Mouse (Mus musculus): ENCODE data around the gene Scin.

The Scin gene

DNA sequence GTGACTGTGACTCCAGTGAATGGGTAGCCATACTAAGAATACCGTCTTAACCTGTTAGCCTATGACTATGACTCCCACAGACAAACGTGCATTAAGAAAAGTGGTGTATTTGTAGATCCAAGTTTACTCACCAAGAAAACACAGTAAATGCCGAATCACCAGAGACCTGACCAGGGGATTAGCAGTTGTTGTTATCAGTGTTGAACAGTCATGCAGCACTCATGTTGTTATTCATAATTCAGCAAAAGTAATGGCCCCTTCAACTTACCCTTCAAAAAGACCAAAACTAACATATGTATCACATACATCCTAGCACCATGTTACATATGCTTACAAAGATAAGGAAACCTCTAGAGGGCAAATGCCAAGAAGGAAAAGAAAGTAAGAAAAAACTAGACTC is 106.6 kb downstream of the Scin start:
- DNase-seq (ENCODE audit: extremely low spot score, low spot score): no peak

DNA sequence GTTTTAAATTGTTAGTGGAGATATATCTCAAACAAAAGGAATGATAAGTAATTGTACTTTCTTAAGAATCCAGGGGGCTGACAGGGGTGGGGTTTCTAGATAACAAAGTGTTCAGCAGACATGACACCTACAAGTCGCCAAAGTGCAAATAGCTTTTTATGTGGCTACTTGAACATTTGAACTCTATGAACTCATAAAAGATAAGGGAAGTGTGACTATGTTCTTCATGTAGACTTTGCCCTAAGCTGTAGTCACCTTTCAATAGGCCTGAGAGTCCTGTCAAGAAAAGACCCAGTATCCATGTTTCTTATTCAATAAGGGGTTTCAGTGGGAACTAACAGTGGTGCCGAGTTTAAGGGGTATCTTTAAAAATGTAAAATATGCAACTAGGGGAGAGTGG is 110.1 kb downstream of the Scin start:
- no peak for DNase-seq (ENCODE audit: extremely low spot score, low spot score)

- no peak for DNase-seq (ENCODE audit: extremely low spot score, low spot score)
These were observed 110.9 kb downstream of the Scin start for GRCm38 (mm10) chr12:40023014-40023642.

DNA sequence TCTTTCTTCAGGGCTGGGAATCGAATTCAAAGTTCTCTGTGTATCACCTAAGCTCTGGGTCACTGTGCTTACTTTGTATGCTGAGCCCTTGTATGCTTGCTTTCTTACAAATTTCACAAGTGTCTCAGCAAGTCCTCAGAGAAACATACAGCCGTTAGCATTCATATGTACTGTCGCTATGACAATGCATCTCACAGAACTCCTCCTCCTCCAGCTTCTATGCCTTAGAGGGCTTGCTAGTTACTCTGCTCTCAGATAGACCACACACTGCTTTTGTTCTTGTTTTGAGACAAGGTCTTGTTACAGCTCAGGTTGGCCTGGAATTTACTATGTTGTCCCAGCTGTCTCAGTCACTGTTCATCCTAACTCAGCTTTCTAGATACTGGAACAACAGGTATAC is 111.7 kb downstream of the Scin start:
- no peak for DNase-seq (ENCODE audit: extremely low spot score, low spot score)

DNA sequence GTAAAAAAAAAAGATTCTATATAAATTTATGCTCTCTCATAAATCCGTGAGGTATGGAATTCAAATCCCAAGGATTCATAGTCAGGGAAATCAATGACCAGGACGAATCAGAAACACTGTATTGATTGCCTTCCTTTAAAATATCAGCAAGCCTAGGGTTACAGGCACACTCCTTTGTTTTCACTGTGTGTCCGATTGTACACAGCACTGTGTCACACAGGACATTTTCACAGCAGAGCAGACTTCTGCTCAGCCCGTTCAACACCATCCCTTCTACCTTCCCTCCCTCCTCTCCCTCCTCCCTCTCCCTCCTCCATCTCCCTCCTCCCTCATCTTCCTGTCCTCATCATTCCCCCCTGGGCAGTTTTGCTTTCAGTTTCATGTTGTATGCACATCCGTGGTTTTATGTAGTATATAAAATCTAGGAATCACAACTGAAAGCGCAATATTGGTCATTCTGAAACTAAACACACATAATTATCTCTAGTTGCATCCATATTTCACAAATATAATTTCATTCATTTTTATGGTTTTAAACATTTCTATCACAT is 116.0 kb downstream of the Scin start:
- no peak for DNase-seq (ENCODE audit: extremely low spot score, low spot score)

GRCm38 (mm10) chr12:40016648-40017460 is 117.2 kb downstream of the Scin start:
- DNase-seq (ENCODE audit: extremely low spot score, low spot score): peak; percentile 34

DNA sequence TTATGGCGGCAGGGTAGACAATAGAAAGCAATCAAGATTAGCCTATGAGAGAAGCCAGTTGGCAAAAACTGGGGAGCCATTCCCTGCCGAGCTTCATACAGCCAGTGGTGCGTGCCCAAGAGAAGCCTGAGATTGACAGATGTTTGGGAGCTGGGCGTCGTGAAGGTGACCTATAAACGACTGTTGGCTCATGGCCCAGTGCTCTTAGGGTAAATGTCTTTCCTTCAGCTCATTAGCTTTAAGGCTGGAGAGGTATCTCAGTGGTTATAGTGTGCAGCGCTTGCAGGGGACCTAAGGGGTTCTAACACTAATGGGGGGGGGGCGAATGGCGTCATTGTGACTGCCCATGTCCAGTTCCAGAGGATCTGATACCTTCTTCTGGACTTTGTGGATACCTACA is 118.0 kb downstream of the Scin start:
- DNase-seq (ENCODE audit: extremely low spot score, low spot score): no peak

DNA sequence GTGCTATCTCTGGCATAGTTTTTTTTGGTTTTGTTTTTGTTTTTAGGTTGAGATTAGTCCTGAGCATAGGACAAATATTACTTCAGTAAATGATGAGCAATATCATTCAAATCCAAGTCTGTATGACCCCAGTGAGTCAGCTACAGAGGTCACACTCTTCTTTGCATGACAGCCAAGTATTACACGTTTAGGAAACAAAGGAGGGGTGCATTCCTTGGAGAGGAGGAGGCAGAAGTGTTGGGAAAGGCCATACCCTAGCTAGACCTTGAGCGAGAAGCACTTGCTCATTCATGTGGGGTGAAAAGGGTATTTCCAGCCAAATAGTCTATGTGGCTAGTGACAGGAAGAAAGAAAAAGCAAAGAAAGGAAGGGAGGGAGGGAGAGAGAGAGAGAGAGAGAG is 124.2 kb downstream of the Scin start:
- no peak for DNase-seq (ENCODE audit: extremely low spot score, low spot score)

Measured in neural tube, embryonic 10.5 days (tissue).